Mouse (Mus musculus) right cerebral cortex, postnatal 25 days (tissue): ENCODE data around the gene Col1a1.

ENCODE experiments used
- DNase-seq: peaks from one replicate; pipeline ENCODE4 v3.0.0; 2022

The Col1a1 gene

DNA sequence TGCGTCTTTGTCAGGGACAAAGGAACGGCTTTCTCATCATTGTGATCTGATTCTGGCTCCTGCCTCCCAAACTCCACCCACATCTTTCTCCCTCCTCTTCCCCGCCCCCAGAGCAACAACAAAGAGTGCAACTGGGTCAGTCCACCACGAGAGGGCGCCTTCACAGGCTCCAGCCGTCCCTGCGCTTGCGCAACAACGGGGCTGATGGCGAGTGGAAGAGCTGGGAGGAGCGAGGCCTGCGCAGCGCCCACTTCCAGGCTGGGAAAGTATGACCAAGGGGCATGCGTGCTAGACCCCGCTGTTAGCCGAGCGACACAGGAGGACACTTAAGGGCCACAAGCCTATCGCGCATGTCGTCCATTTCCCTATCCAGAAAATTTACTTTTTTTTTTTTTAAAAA lies 42.9 kb downstream of the Col1a1 start:
- peak; percentile 97 for DNase-seq

DNA sequence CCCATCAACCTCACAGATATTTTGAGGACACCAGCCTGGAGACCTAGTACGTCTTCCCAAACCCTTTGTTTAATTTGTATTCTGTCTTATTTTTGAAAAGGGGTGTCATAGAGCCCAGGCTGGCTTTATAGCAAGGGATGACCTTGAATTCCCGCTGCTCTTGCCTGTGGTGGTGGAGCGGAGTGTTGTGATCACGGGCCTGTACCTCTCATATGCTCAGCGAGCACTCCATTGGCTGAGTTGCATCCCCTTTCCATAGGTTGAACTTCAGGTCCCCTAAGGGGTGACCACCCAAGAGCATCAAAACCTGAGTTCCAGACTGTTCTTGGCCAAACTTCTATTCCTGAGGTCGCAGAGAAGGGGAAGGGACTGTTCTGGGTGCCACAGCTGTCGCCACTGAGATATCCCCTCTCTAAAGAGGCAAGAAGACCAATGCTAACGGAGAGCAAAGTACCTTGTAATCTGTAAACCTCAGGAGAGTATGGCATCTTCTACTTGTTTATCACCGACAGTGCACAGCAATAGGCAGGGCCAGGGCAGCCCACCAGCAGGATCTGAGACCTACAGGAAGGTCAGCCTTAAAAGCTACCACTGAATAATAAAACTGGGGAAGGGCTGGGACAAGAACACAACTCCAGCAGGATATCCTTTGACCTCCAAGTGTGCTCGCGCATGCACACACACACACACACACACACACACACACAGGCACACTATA lies 43.6 kb downstream of the Col1a1 start:
- DNase-seq: no peak

GRCm38 (mm10) chr11:94985140-94985539 lies 49.1 kb downstream of the Col1a1 start:
- no peak for DNase-seq

DNA sequence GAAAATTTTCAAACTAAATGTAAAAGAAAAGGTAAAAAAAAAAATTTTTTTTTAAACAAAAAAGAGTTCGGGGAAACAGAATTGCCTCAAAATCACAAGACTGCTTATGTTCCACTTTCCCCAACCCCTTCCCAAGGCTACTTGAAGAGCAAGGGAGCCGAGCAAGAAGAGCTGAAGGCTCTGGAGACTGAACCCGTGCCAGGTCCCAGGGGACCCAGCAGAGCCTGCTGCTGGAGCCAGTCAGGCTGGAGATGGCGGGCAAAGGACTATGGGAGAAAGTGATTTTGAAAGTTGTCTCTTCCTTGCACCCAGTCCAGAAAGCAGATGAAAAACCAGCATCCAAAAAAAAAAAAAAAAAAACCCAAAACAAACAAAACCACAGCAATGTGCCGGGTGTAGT lies 49.8 kb downstream of the Col1a1 start:
- DNase-seq: no peak

DNA sequence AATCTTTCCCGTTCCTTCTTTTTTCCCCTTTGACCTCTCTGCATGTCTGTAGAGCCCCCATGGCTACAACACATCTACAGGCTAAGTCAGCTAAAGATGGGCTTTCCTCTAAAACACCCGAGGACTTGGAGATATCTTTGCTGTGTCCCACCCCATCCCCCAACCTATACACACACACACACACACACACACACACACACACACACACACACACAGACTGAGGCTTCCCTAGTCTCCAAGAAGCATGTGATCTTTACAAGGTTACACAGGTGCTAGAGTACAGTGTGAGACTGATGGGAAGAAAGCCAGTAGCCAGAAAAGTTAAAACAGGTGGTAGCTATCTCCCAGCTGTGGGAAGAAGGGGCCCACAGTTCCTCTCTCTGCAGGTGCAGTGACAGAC lies 50.4 kb downstream of the Col1a1 start:
- DNase-seq: no peak

GRCm38 (mm10) chr11:94987341-94987740 lies 51.3 kb downstream of the Col1a1 start:
- no peak for DNase-seq

DNA sequence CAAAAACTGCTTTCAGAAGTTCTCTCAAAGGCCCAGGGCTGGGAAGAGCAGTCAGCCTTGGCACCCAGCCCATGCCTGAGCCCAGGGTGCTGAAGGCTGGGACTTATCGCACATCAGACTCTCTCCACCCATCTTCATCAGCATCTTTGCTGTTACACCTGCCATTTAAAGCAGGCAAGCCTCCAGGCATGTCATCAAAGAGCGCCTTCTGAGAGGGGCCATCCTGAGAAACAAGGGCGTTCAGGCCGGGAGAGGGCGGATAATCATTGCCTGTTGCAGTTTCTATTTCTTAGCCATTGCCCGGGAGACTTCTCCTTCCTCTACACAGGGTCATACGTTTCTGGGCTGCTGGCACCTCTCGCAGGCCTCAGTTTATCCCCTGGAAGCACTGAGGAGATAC lies 51.8 kb downstream of the Col1a1 start:
- DNase-seq: no peak

DNA sequence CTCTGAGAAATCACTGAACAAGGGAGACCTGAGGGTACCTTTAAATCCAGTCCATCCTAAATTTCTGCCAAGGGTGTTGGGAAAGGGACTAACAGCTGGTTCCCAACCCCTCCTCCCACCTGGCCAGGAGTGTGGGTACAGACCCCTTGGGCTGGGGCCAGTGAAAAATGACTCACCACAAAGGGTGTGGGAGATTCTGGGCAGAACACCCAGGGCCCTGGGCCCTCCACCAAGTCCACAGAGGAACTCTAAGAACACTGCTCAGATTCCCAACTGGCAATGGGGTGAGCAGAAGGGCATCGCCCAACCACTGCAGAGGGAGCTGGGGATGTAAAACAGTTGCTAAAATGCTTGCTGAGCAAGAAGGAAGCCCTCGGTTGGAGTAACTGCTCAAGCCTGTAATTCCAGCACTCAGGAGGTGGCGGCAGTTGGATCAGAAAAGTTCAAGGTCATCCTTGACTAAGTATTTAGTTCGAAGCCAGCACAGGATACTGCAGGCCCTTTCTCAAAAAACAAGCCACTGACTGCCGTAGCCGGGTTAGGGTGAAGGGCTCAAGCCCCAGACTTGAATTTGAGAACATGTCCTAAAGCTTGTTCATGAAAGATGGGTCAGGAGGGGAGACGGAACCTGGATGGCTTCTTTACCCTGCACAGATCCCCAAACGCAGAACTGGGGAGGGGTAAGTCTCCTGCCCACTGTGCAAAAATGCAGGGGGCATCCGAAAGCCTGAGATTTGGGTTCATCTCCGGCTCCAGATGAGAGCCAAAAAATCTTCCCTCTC lies 52.9 kb downstream of the Col1a1 start:
- no peak for DNase-seq

DNA sequence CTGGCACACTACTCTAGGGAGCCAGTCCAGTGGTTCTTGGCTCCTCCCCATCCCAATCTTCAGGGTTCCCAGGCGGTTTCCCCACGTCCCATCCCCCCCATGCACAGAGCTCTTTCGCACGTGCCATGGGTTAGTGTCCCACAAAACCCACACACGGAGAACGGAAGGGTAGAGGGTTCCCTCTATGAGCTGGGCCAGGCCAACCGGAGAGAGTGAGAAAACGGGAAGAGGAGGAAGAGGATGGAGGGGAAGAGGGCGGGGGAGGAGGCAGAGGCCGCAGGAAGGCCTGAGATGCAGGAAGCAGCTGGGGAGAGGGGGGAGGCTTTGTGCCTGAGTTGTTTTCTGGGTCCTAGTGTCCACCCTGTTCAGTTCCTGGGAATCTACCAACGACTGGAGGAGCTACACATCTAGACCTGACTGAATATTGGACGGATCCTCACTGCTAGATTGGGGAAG lies 53.6 kb downstream of the Col1a1 start:
- DNase-seq: peak; percentile 80

GRCm38 (mm10) chr11:94990102-94990748 lies 54.2 kb downstream of the Col1a1 start:
- no peak for DNase-seq

- peak; percentile 91 for DNase-seq
These were observed 54.9 kb downstream of the Col1a1 start, which contains the start of gene Ppp1r9b for GRCm38 (mm10) chr11:94990749-94991577. TSS of gene Ppp1r9b (plus strand) at chr11:94991035.

- DNase-seq: peak; percentile 69
These were observed 55.8 kb downstream of the Col1a1 start for GRCm38 (mm10) chr11:94991641-94992479.

GRCm38 (mm10) chr11:94992480-94992753 lies 56.4 kb downstream of the Col1a1 start:
- DNase-seq: no peak

GRCm38 (mm10) chr11:94992754-94993606 lies 57.0 kb downstream of the Col1a1 start:
- peak; percentile 56 for DNase-seq

DNA sequence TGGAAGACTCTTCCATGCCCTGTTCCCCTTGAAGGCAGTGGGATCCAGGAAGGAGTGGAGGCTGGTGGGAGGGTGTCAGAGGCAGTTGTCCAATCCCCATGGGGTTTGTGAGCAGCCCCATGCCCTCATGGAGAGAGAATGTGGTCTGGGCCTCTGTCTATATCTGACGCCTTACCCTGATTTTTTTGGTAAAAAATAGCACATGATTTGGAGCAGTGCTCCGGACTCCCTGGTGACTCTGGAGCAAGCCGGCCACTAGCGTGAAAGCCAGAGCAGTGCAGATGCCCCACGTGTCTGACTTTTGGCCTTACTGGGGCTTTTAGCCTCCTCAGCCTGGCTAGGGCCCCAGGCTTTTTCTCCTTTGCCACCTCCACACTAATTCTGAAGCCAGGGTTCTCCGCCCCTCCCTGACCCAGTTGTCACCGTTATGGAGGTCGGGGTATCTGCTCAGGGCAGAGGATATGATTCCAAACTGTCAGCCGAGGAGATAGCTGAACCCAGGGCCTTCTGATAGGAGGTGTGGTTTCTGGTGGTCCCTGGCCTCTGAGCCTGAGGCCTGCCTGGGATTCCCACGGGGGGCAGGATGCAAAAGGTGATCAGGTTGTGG lies 58.3 kb downstream of the Col1a1 start:
- DNase-seq: no peak

- no peak for DNase-seq
These were observed 59.1 kb downstream of the Col1a1 start for GRCm38 (mm10) chr11:94994947-94995772.

DNA sequence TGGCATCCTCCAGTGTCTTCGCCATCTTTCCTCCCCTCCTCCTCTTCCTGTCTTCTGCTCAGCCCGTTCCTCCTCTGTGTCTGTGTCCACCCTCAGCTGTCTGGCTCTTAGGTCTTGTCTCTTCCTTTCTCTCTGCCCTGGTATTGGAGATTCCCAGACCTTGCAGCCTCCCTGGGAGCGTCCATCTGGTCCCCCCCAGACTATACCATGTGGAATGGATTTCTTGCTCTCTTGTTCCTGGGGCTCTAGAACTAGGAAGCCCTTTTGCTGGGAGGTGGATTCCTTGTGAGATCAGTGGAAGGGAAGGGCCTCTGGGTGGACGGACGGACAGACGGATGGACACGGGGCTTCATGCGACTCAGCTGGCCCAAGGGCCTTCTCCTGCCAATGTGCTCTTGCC lies 60.1 kb downstream of the Col1a1 start:
- no peak for DNase-seq

- no peak for DNase-seq
These were observed 61.0 kb downstream of the Col1a1 start for GRCm38 (mm10) chr11:94996984-94997383.

- DNase-seq: no peak
These were observed 61.6 kb downstream of the Col1a1 start for GRCm38 (mm10) chr11:94997596-94997995.
